Mouse (Mus musculus) cortical plate, adult 2 months (tissue): ENCODE results near the gene Sirt6. TPM values are rescaled to one million over a fixed set of nuclear protein-coding genes. Genes with fewer than 3 reads are reported as not detected.
A peak's percentile ranks its signal among the peaks of the same experiment; 100 is the strongest.

Experiments
- H3K27ac ChIP-seq: fragments of 200-500 bp; 2 replicates; pipeline ENCODE4 v1.5.1; 2012; ENCODE audit warnings: low read length, control low read depth, inconsistent platforms; ENCODE audit not compliant: insufficient read depth
- H3K4me1 ChIP-seq: fragments of 200-500 bp; 2 replicates; pipeline ENCODE4 v1.6.1; 2011; ENCODE audit warnings: low read length; ENCODE audit not compliant: control insufficient read depth, insufficient read depth
- H3K4me3 ChIP-seq: fragments of 200-500 bp; 2 replicates; pipeline ENCODE4 v1.5.1; 2011; ENCODE audit warnings: mild to moderate bottlenecking, low read length, control low read depth; ENCODE audit not compliant: insufficient read depth
- CTCF ChIP-seq: fragments of 200-500 bp; IDR thresholded peaks from 2 replicates; pipeline ENCODE4 v1.5.1; 2011; ENCODE audit warnings: mild to moderate bottlenecking, control low read depth, low read length; ENCODE audit not compliant: insufficient read depth; ENCODE audit errors: extremely low read depth
- POLR2A ChIP-seq: fragments of 200-500 bp; IDR thresholded peaks from 2 replicates; pipeline ENCODE4 v1.6.1; 2011; ENCODE audit warnings: mild to moderate bottlenecking, low read length, control low read depth; ENCODE audit not compliant: insufficient read depth; ENCODE audit errors: extremely low read depth
- polyA plus RNA-seq: library from polyadenylated mRNA; depleted of rRNA; stranded (reverse); fragments of >200 nt; gene quantifications from 2 replicates; pipeline ENCODE4 v1.2.3, GENCODE M21; 2012; rRNA removed

Sirt6 gene
- polyA plus RNA-seq, 1 experiment, result 31.2 TPM

GRCm38 (mm10) chr10:81579967-81580366 lies 47.6 kb downstream of the Sirt6 start:
- H3K27ac ChIP-seq, result no peak overlapping the region
- TF ChIP-seq CTCF (no peak), POLR2A (no peak)

GRCm38 (mm10) chr10:81575695-81576094 lies 51.9 kb downstream of the Sirt6 start:
- peak overlapping the region; percentile 75 for H3K4me3 ChIP-seq
- TF ChIP-seq CTCF, result no peak
- no peak for TF ChIP-seq POLR2A
- 0 out of 2 replicates have a peak, but pooled peaks cover 2% of the 10 kb centered on the region for H3K4me1 ChIP-seq
- no peak overlapping the region for H3K27ac ChIP-seq

More at GRCm38 (mm10) chr10:81579967-81580366, 47.6 kb downstream of the Sirt6 start:
- Histone ChIP-seq H3K4me1 (no peaks in the 10 kb centered on the region), H3K4me3 (no peak overlapping the region)

GRCm38 (mm10) chr10:81575208-81575631 lies 52.4 kb downstream of the Sirt6 start:
- no peak overlapping the region for H3K27ac ChIP-seq
- peak overlapping the region; percentile 75 for H3K4me3 ChIP-seq
- H3K4me1 ChIP-seq, result 0 out of 2 replicates have a peak, but pooled peaks cover 2% of the 10 kb centered on the region
- TF ChIP-seq CTCF (no peak), POLR2A (no peak)

GRCm38 (mm10) chr10:81574081-81575056 lies 53.2 kb downstream of the Sirt6 start, which contains the start of gene Tle2:
Gene Tle2 (plus strand): TSS chr10:81574561.
- no peak for TF ChIP-seq CTCF
- no peak for TF ChIP-seq POLR2A
- H3K27ac ChIP-seq, result no peak within 1 kb of the TSS

GRCm38 (mm10) chr10:81572975-81573374 lies 54.6 kb downstream of the Sirt6 start:
- Histone ChIP-seq H3K27ac (no peak overlapping the region), H3K4me1 (0 out of 2 replicates have a peak, but pooled peaks cover 2% of the 10 kb centered on the region)
- TF ChIP-seq CTCF, result no peak
- TF ChIP-seq POLR2A, result no peak

More at GRCm38 (mm10) chr10:81574081-81575056, 53.2 kb downstream of the Sirt6 start, which contains the start of gene Tle2:
- Histone ChIP-seq H3K4me3 (peak within 1 kb of the TSS; percentile 75), H3K4me1 (0 out of 2 replicates have a peak, but pooled peaks cover 2% of the 10 kb centered on the region)

GRCm38 (mm10) chr10:81572133-81572671 lies 55.4 kb downstream of the Sirt6 start:
- no peak for TF ChIP-seq POLR2A
- TF ChIP-seq CTCF, result no peak
- 0 out of 2 replicates have a peak, but pooled peaks cover 2% of the 10 kb centered on the region for H3K4me1 ChIP-seq
- no peak overlapping the region for H3K4me3 ChIP-seq
- no peak overlapping the region for H3K27ac ChIP-seq

More at GRCm38 (mm10) chr10:81572975-81573374, 54.6 kb downstream of the Sirt6 start:
- H3K4me3 ChIP-seq, result no peak overlapping the region

Other genes starting within 250 kb of the Sirt6 start
- 75.5 and 76.0 TPM in 2 replicates for gene Fzr1, start 249.3 kb downstream of the Sirt6 start, polyA plus RNA-seq
- 106 and 108 TPM in 2 replicates for gene Dohh, start 243.4 kb downstream of the Sirt6 start, polyA plus RNA-seq
- gene Gm48551, start 243.3 kb downstream of the Sirt6 start, polyA plus RNA-seq, result 5.8 and 5.9 TPM in 2 replicates
- gene Gm48552, start 238.8 kb downstream of the Sirt6 start, polyA plus RNA-seq, result 6.8 and 7.8 TPM in 2 replicates
- gene Smim24, start 234.7 kb downstream of the Sirt6 start, polyA plus RNA-seq, result 2.5 and 3.0 TPM in 2 replicates
- gene Nfic, start 172.2 kb downstream of the Sirt6 start, polyA plus RNA-seq, result 52.2 and 54.5 TPM in 2 replicates
- gene Celf5, start 145.1 kb downstream of the Sirt6 start, polyA plus RNA-seq, result 307 and 309 TPM in 2 replicates
- gene Ncln, start 131.4 kb downstream of the Sirt6 start, polyA plus RNA-seq, result 124 and 129 TPM in 2 replicates
- gene S1pr4, start 127.7 kb downstream of the Sirt6 start, polyA plus RNA-seq, result 0.87 and 1.1 TPM in 2 replicates
- gene Gna15, start 103.6 kb downstream of the Sirt6 start, polyA plus RNA-seq, result 3.4 and 3.9 TPM in 2 replicates
- 147 and 154 TPM in 2 replicates for gene Gna11, start 82.6 kb downstream of the Sirt6 start, polyA plus RNA-seq
- 897 and 916 TPM in 2 replicates for gene Aes, start 68.3 kb downstream of the Sirt6 start, polyA plus RNA-seq
- 97.8 and 112 TPM in 2 replicates for gene Tle2, start 53.2 kb downstream of the Sirt6 start, polyA plus RNA-seq
- 21.2 and 25.3 TPM in 2 replicates for gene Tle6, start 26.7 kb downstream of the Sirt6 start, polyA plus RNA-seq
- 3.7 and 4.2 TPM in 2 replicates for gene BC025920, start 21.5 kb downstream of the Sirt6 start, polyA plus RNA-seq
- 143 and 144 TPM in 2 replicates for gene Ankrd24, start 743 bp upstream of the Sirt6 start, polyA plus RNA-seq
- gene Gm10778, start 21.3 kb upstream of the Sirt6 start, polyA plus RNA-seq, result 3.1 and 3.3 TPM in 2 replicates
- gene Zfp433, start 77.0 kb upstream of the Sirt6 start, polyA plus RNA-seq, result 5.0 and 7.1 TPM in 2 replicates
- 6.2 and 6.9 TPM in 2 replicates for gene Gm3055, start 143.4 kb upstream of the Sirt6 start, polyA plus RNA-seq
- gene Gm4767, start 184.4 kb upstream of the Sirt6 start, polyA plus RNA-seq, result 0.49 and 0.65 TPM in 2 replicates
- gene Gm32687, start 236.1 kb upstream of the Sirt6 start, polyA plus RNA-seq, result 3.5 and 3.6 TPM in 2 replicates